Mouse (Mus musculus) heart, postnatal 0 days (tissue): ENCODE results near the gene Dennd6b.

Source experiments
- CTCF ChIP-seq: IDR thresholded peaks from 2 replicates; pipeline ENCODE4 v1.5.1; 2016; ENCODE audit warnings: antibody characterized with exemption, control low read depth, low read depth
- EP300 ChIP-seq: IDR thresholded peaks from 2 replicates; pipeline ENCODE4 v1.6.1; 2016; ENCODE audit warnings: antibody characterized with exemption, low read depth

DNA sequence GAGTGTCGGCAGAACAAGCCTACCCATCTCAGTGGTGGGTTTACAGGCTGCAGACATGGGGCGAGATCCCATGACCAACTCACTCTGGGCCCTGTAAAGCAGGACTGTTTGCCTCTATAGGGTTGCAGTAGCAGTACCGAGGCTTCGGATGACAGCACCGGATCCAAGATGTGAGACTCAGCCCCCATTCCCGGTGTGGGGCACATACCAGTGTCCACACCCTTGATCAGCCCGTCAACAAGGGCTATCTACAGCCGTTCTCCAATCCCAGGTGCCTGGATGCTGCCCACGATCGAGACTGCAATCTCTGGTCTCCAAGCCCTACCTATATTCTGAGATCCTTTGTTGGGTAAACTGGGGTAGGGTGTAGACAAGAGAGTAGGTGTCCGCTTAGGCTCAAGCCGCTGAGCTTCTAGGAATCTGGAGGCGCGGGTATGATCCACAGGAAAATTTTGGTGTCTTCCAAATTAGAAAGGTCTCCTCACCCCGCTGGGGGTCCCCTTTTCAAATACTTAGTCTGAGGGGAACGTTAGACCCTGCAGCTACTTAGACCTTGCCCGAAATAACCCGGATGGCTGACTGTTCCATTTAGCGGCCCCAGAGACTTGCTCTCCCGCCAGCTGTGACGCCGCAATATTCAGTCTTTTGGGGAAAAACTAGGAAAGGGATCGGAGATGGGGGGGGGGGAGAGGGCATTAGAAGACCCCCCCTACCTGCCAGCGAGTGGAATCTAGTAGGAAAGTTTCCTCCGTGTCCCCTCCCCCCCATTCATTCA lies 47.6 kb downstream of the Dennd6b start:
- TF ChIP-seq EP300 (no peak), CTCF (no peak)
